Mouse (Mus musculus) cortical plate, adult 2 months (tissue): ENCODE measurements around the gene Mycl.

Source experiments
- CTCF ChIP-seq: fragments of 200-500 bp; IDR thresholded peaks from 2 replicates; pipeline ENCODE4 v1.5.1; 2011; ENCODE audit warnings: mild to moderate bottlenecking, control low read depth, low read length; ENCODE audit not compliant: insufficient read depth; ENCODE audit errors: extremely low read depth
- POLR2A ChIP-seq: fragments of 200-500 bp; IDR thresholded peaks from 2 replicates; pipeline ENCODE4 v1.6.1; 2011; ENCODE audit warnings: mild to moderate bottlenecking, low read length, control low read depth; ENCODE audit not compliant: insufficient read depth; ENCODE audit errors: extremely low read depth

DNA sequence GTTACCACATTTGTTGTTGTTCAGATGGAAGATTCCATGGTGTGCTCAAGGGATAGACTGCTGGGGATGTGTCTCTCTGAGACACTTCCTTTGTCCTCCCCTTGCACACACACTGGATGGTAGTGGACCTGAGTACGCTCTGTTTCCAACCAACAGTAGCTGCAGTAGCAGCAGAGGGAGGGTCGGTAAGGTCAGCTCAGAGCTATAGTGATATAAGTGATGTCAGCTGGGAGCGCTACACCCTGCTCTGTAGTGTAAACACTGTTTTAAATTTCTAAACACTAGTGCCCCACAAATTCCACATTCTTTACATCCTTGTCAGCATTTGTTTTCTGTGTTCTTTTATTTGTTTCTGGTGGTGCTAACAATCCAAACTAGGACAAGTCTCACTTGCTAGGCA, 41.3 kb downstream of the Mycl start:
- TF ChIP-seq POLR2A: no peak
- TF ChIP-seq CTCF: no peak
